In the genomic region with DNA sequence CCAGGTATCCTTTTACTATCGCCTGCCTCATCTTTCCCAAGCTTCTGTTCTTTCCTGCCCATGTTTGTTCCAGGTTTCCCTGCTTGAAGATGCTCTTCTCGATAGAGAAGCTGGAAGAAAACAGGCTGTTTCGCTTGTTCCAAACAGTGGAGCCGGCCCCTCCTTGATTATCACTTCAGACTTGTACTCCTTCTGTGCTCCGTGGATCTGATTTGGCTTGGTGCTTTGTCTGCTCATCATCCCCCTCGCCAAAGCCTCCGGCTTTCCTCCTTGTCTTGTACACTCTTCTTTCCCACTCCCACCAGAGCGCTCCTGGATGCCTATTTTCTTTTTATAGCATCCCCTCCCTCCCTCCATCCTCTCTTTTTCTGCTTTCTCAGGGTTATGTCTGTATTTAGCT, we compare ENCODE assay signal across 21 mouse cellular contexts.
DNase-seq lines count a peak whose midpoint lies in the region; TF ChIP-seq lines count a peak whose summit lies in the region.
"Had no signal": no experiment of that assay in that cellular context is flagged by ENCODE, and none has a peak within 500 bp of the region (broad histone marks: within the 10 kb centered on the region; RNA-seq: fewer than 3 reads in every experiment).

No protein-coding gene starts in this region.

- H3K27ac ChIP-seq in cerebellum, adult 2 months (ENCODE audit: insufficient read depth, low read length) = peak overlapping the region; percentile 20; the same call in 1 of the 2 replicates
- H3K27ac ChIP-seq in layer of hippocampus, adult 2 months = peak overlapping the region; percentile 33; the same call in 1 of the 2 replicates
- H3K27ac ChIP-seq: embryonic facial prominence, embryonic 10.5 days; embryonic facial prominence, embryonic 13.5 days; forebrain, embryonic 12.5 days; forebrain, embryonic 15.5 days; heart, adult 2 months; hindbrain, embryonic 12.5 days; hindbrain, embryonic 15.5 days had no signal

- no peak for TF ChIP-seq POLR2A in cerebellum, adult 2 months (IDR thresholded peaks at IDR 0.05; ENCODE audit: borderline replicate concordance, insufficient read depth, low read length)

- DNase-seq in cerebellum, adult 2 months = no peak
- no peak for DNase-seq in cerebellum, adult 11 months
- DNase-seq in layer of hippocampus, adult 2 months (ENCODE audit: low spot score in 2 of 2) = no peak
- no peak for DNase-seq in layer of hippocampus, adult 9-11 months
- DNase-seq in right cerebral cortex, adult 18-20 months = peak; percentile 25
- DNase-seq in right cerebral cortex, postnatal 14 days = no peak
- DNase-seq: adrenal gland, adult 8-10 months; adrenal gland, postnatal 25 days; cerebellum, adult 8-10 months; cerebellum, postnatal 10 days; cerebellum, postnatal 36 days; embryo, embryonic 11 days; gastrocnemius, postnatal 25 days; heart, adult 2 months had no signal

- 80% methylated on average over 8 of the region's 8 CpGs for WGBS in cerebellum, adult 2 months

- no peak overlapping the region for H3K4me3 ChIP-seq in cerebellum, adult 2 months (replicated peaks; ENCODE audit: insufficient read depth, low read depth, low read length)
- no peak overlapping the region for H3K4me3 ChIP-seq in layer of hippocampus, adult 2 months
- H3K4me3 ChIP-seq: embryonic facial prominence, embryonic 10.5 days; embryonic facial prominence, embryonic 13.5 days; erythroblast, embryonic 14.5 days; forebrain, embryonic 12.5 days; forebrain, embryonic 15.5 days; heart, adult 2 months; hindbrain, embryonic 12.5 days; hindbrain, embryonic 15.5 days had no signal

- no peaks in the 10 kb centered on the region for H3K4me1 ChIP-seq in cerebellum, adult 2 months (ENCODE audit: control insufficient read depth, insufficient read depth, low read length)
- H3K4me1 ChIP-seq: embryonic facial prominence, embryonic 10.5 days; embryonic facial prominence, embryonic 13.5 days; forebrain, embryonic 12.5 days; forebrain, embryonic 15.5 days; hindbrain, embryonic 12.5 days; hindbrain, embryonic 15.5 days had no signal

- TF ChIP-seq CTCF in cerebellum, adult 2 months (IDR thresholded peaks at IDR 0.05; ENCODE audit: borderline replicate concordance, insufficient read depth, low read depth, low read length) = no peak
- TF ChIP-seq CTCF in layer of hippocampus, adult 2 months (conservative IDR thresholded peaks at IDR 0.05) = no peak

- H3K27me3 ChIP-seq in cerebellum, adult 2 months (ENCODE audit: control insufficient read depth, insufficient read depth, low read length) = no peaks in the 10 kb centered on the region
- H3K27me3 ChIP-seq: embryonic facial prominence, embryonic 13.5 days; forebrain, embryonic 12.5 days; forebrain, embryonic 15.5 days; hindbrain, embryonic 12.5 days; hindbrain, embryonic 15.5 days had no signal
